Mouse (Mus musculus) MEL (cell line): ENCODE data around the gene Krtap7-1. TPM values are rescaled to one million over a fixed set of nuclear protein-coding genes. Genes with fewer than 3 reads are reported as not detected.

Experiments
- DNase-seq: peaks from one replicate; pipeline ENCODE4 v3.0.0; 2011; ENCODE audit warnings: low read depth, low spot score
- H3K27ac ChIP-seq: 2 replicates; pipeline ENCODE4 v1.5.1; 2012; ENCODE audit warnings: low read depth, mild to moderate bottlenecking, control low read depth, low read length, moderate library complexity; ENCODE audit not compliant: control insufficient read depth
- H3K27me3 ChIP-seq, 2 experiments: fragments of 150-350 bp in 1 of 2; sonication (generic) in 1 of 2; 2 replicates each; pipeline ENCODE4 v1.6.1; 2012; ENCODE audit warnings: low read length in 2 of 2, mild to moderate bottlenecking in 2 of 2, improper control_type of control experiment in 1 of 2, moderate library complexity in 1 of 2; ENCODE audit not compliant: insufficient read depth in 2 of 2, control insufficient read depth in 1 of 2
- H3K36me3 ChIP-seq, 2 experiments: 2 replicates each; pipeline ENCODE4 v1.6.1; 2012 to 2014; ENCODE audit warnings: low read length in 2 of 2, improper control_type of control experiment in 1 of 2, inconsistent platforms in 1 of 2, mild to moderate bottlenecking in 1 of 2; ENCODE audit not compliant: insufficient read depth in 2 of 2, control insufficient read depth in 1 of 2
- H3K4me1 ChIP-seq, 2 experiments: fragments of 150-350 bp in 1 of 2; sonication (generic) in 1 of 2; 2 replicates each; pipeline ENCODE4 v1.6.1; 2012; ENCODE audit warnings: low read length in 2 of 2, improper control_type of control experiment in 1 of 2, mild to moderate bottlenecking in 1 of 2; ENCODE audit not compliant: insufficient read depth in 2 of 2, control insufficient read depth in 1 of 2
- H3K4me3 ChIP-seq, 2 experiments: fragments of 150-350 bp in 1 of 2; sonication (generic) in 1 of 2; 2 replicates each; pipeline ENCODE4 v1.5.1; 2012; ENCODE audit warnings: low read depth in 2 of 2, low read length in 2 of 2, mild to moderate bottlenecking in 2 of 2, moderate library complexity in 2 of 2, control low read depth in 1 of 2, improper control_type of control experiment in 1 of 2; ENCODE audit not compliant: control insufficient read depth in 1 of 2, insufficient read depth in 1 of 2
- H3K79me2 ChIP-seq: 2 replicates; pipeline ENCODE4 v1.6.1; 2012; ENCODE audit warnings: mild to moderate bottlenecking, low read length, moderate library complexity; ENCODE audit not compliant: control insufficient read depth, poor library complexity, insufficient read depth
- H3K9ac ChIP-seq: 2 replicates; pipeline ENCODE4 v1.6.1; 2012; ENCODE audit warnings: low read depth, mild to moderate bottlenecking, control low read depth, low read length, moderate library complexity; ENCODE audit not compliant: control insufficient read depth, poor library complexity, severe bottlenecking
- H3K9me3 ChIP-seq: fragments of 150-350 bp; sonication (generic); replicated peaks from 2 replicates; pipeline ENCODE4 v1.6.1; 2012; ENCODE audit warnings: mild to moderate bottlenecking, low read length, improper control_type of control experiment, moderate library complexity; ENCODE audit not compliant: insufficient read depth
- BHLHE40 ChIP-seq: IDR thresholded peaks from 2 replicates; pipeline ENCODE4 v1.6.1; 2012; ENCODE audit warnings: low read depth, mild to moderate bottlenecking, inconsistent platforms, low read length, improper control_type of control experiment, borderline replicate concordance
- CHD1 ChIP-seq: IDR thresholded peaks from 2 replicates; pipeline ENCODE4 v1.6.1; 2012; ENCODE audit warnings: low read depth, mild to moderate bottlenecking, inconsistent platforms, low read length, improper control_type of control experiment
- CHD2 ChIP-seq: IDR thresholded peaks from 2 replicates; pipeline ENCODE4 v1.6.1; 2011; ENCODE audit warnings: low read length, improper control_type of control experiment
- E2F4 ChIP-seq: IDR thresholded peaks from 2 replicates; pipeline ENCODE4 v1.6.1; 2011; ENCODE audit warnings: low read depth, low read length, improper control_type of control experiment, borderline replicate concordance
- ELF1 ChIP-seq: IDR thresholded peaks from 2 replicates; pipeline ENCODE4 v1.6.1; 2014; ENCODE audit warnings: low read depth, mild to moderate bottlenecking, inconsistent platforms, low read length, improper control_type of control experiment, moderate library complexity
- EP300 ChIP-seq, 2 experiments: IDR thresholded peaks; 2 replicates each; pipeline ENCODE4 v1.6.1; 2011; ENCODE audit warnings: improper control_type of control experiment in 2 of 2, low read length in 2 of 2, low read depth in 1 of 2, mild to moderate bottlenecking in 1 of 2
- ETS1 ChIP-seq: IDR thresholded peaks from 2 replicates; pipeline ENCODE4 v1.6.1; 2012; ENCODE audit warnings: low read depth, mild to moderate bottlenecking, inconsistent platforms, low read length, improper control_type of control experiment, moderate library complexity
- GABPA ChIP-seq: IDR thresholded peaks from 2 replicates; pipeline ENCODE4 v1.6.1; 2012; ENCODE audit warnings: low read depth, mild to moderate bottlenecking, inconsistent platforms, low read length, improper control_type of control experiment, moderate library complexity
- HCFC1 ChIP-seq: IDR thresholded peaks from 2 replicates; pipeline ENCODE4 v1.6.1; 2012; ENCODE audit warnings: low read depth, mild to moderate bottlenecking, inconsistent platforms, low read length, improper control_type of control experiment, moderate library complexity
- JUND ChIP-seq: IDR thresholded peaks from 2 replicates; pipeline ENCODE4 v1.6.1; 2011; ENCODE audit warnings: low read depth, mild to moderate bottlenecking, improper control_type of control experiment, low read length
- MAX ChIP-seq: IDR thresholded peaks from 2 replicates; pipeline ENCODE4 v1.6.1; 2011; ENCODE audit warnings: low read length, improper control_type of control experiment
- MAZ ChIP-seq: IDR thresholded peaks from 2 replicates; pipeline ENCODE4 v1.6.1; 2012; ENCODE audit warnings: low read depth, mild to moderate bottlenecking, inconsistent platforms, low read length, improper control_type of control experiment
- MYB ChIP-seq: IDR thresholded peaks from 2 replicates; pipeline ENCODE4 v1.6.1; 2011; ENCODE audit warnings: mild to moderate bottlenecking, low read depth, low read length, improper control_type of control experiment
- NELFE ChIP-seq: IDR thresholded peaks from 2 replicates; pipeline ENCODE4 v1.6.1; 2011; ENCODE audit warnings: low read depth, low read length, improper control_type of control experiment
- POLR2A ChIP-seq, 2 experiments: IDR thresholded peaks; 2 replicates each; pipeline ENCODE4 v1.6.1; 2011 to 2012; ENCODE audit warnings: low read length in 2 of 2, mild to moderate bottlenecking in 2 of 2, control low read depth in 1 of 2, improper control_type of control experiment in 1 of 2, low read depth in 1 of 2, moderate library complexity in 1 of 2; ENCODE audit not compliant: control insufficient read depth in 1 of 2, insufficient read depth in 1 of 2, poor library complexity in 1 of 2
- POLR2AphosphoS5 ChIP-seq: IDR thresholded peaks from 2 replicates; pipeline ENCODE4 v1.6.1; 2012; ENCODE audit warnings: low read depth, borderline replicate concordance, mild to moderate bottlenecking, inconsistent platforms, low read length, moderate library complexity, mixed read lengths
- SIN3A ChIP-seq: IDR thresholded peaks from 2 replicates; pipeline ENCODE4 v1.6.1; 2012; ENCODE audit warnings: low read length, improper control_type of control experiment, inconsistent platforms
- SMC3 ChIP-seq: IDR thresholded peaks from 2 replicates; pipeline ENCODE4 v1.6.1; 2011; ENCODE audit warnings: low read depth, low read length, improper control_type of control experiment
- TAL1 ChIP-seq: IDR thresholded peaks from 2 replicates; pipeline ENCODE4 v1.6.1; 2012; ENCODE audit warnings: mild to moderate bottlenecking, inconsistent platforms, low read length, moderate library complexity, mixed read lengths
- TBP ChIP-seq: IDR thresholded peaks from 2 replicates; pipeline ENCODE4 v1.8.0; 2011; ENCODE audit warnings: low read depth, low read length, improper control_type of control experiment
- USF1 ChIP-seq: IDR thresholded peaks from 2 replicates; pipeline ENCODE4 v1.6.1; 2014; ENCODE audit warnings: low read depth, mild to moderate bottlenecking, inconsistent platforms, low read length, improper control_type of control experiment, moderate library complexity
- USF2 ChIP-seq, 2 experiments: IDR thresholded peaks; 2 replicates each; pipeline ENCODE4 v1.6.1; 2011 to 2012; ENCODE audit warnings: improper control_type of control experiment in 2 of 2, low read length in 2 of 2, borderline replicate concordance in 1 of 2, inconsistent platforms in 1 of 2, low read depth in 1 of 2, mild to moderate bottlenecking in 1 of 2; ENCODE audit not compliant: insufficient read depth in 1 of 2
- ZKSCAN1 ChIP-seq: IDR thresholded peaks from 2 replicates; pipeline ENCODE4 v1.6.1; 2012; ENCODE audit warnings: low read depth, mild to moderate bottlenecking, inconsistent platforms, low read length, improper control_type of control experiment, moderate library complexity
- ZMIZ1 ChIP-seq: IDR thresholded peaks from 2 replicates; pipeline ENCODE4 v1.6.1; 2012; ENCODE audit warnings: low read depth, mild to moderate bottlenecking, inconsistent platforms, low read length, improper control_type of control experiment, moderate library complexity
- polyA plus RNA-seq, 2 experiments: library from polyadenylated mRNA; stranded (reverse) in 1 of 2; unstranded in 1 of 2; fragments of >175 nt in 1 of 2; fragments of >200 nt in 1 of 2; gene quantifications; 2 replicates each; pipeline versions ENCODE4 v1.2.1 to v1.2.4; 2012; ENCODE audit warnings: low replicate concordance in 2 of 2, low read depth in 1 of 2; ENCODE audit not compliant: insufficient read length in 2 of 2, insufficient read depth in 1 of 2, missing spikeins in 1 of 2
- total RNA-seq: library from RNA; depleted of rRNA; stranded (reverse); fragments of 300-350 nt; gene quantifications from 2 replicates; pipeline ENCODE4 v1.2.3, GENCODE M21; 2012

Gene Krtap7-1
- total and polyA plus RNA-seq, 3 experiments = not detected

DNA sequence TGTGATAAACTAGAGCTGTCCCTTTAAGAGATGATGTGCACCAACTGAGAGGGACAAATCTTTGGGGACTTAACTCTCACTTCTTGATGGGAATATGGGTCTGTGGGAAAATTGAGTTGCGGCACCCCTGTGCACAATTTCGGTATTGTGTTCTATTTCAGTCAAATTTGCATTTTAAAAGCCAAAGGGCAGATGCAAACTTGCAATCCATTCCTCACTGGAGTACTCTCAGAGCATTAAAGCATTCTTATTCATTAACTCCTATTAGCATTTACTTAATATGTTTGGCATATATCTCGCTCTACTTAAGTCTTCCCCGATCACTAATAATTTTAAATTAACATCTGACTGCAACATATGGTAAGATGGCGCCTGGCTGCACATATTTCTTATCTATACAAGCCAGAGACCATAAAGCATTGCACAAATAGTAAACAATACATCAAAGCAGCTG, 29.9 kb upstream of the Krtap7-1 start:
- H3K4me1 ChIP-seq = no peaks in the 10 kb centered on the region
- no peaks in the 10 kb centered on the region for H3K27me3 ChIP-seq
- H3K9ac ChIP-seq = no peak overlapping the region
- TF ChIP-seq CHD1 (no peak), POLR2A (IDR thresholded peaks at IDR 0.05; ENCODE audit: control insufficient read depth in 1 of 2, insufficient read depth in 1 of 2, low read depth in 1 of 2, low read length in 2 of 2, poor library complexity in 1 of 2) (no peak), TAL1 (no peak), BHLHE40 (no peak)
- no peak for DNase-seq
- H3K27ac ChIP-seq = no peak overlapping the region
- no peaks in the 10 kb centered on the region for H3K79me2 ChIP-seq
- no peaks in the 10 kb centered on the region for H3K9me3 ChIP-seq
- no peak overlapping the region for H3K4me3 ChIP-seq
- H3K36me3 ChIP-seq = no peaks in the 10 kb centered on the region

- no peak overlapping the region for H3K27ac ChIP-seq
- H3K27me3 ChIP-seq = no peaks in the 10 kb centered on the region
- H3K9ac ChIP-seq = no peak overlapping the region
- no peaks in the 10 kb centered on the region for H3K9me3 ChIP-seq
- TF ChIP-seq MAZ (no peak), ELF1 (no peak), NELFE (no peak), HCFC1 (no peak), POLR2A (IDR thresholded peaks at IDR 0.05; ENCODE audit: control insufficient read depth in 1 of 2, insufficient read depth in 1 of 2, low read depth in 1 of 2, low read length in 2 of 2, poor library complexity in 1 of 2) (no peak), POLR2AphosphoS5 (no peak), CHD2 (no peak), TBP (no peak), ZKSCAN1 (no peak), TAL1 (no peak), ZMIZ1 (no peak), SMC3 (no peak)
- no peak for DNase-seq
- no peaks in the 10 kb centered on the region for H3K4me1 ChIP-seq
- no peaks in the 10 kb centered on the region for H3K36me3 ChIP-seq
- H3K79me2 ChIP-seq = no peaks in the 10 kb centered on the region
- H3K4me3 ChIP-seq = no peak overlapping the region
Measured at GRCm38 (mm10) chr16:89537349-89537748, 29.2 kb upstream of the Krtap7-1 start.

GRCm38 (mm10) chr16:89530547-89530946, 22.4 kb upstream of the Krtap7-1 start:
- H3K79me2 ChIP-seq = no peaks in the 10 kb centered on the region
- no peak overlapping the region for H3K4me3 ChIP-seq
- TF ChIP-seq ETS1 = no peak
- no peak for TF ChIP-seq MYB
- TF ChIP-seq ZMIZ1 = no peak
- TF ChIP-seq CHD2 = no peak
- TF ChIP-seq POLR2A (IDR thresholded peaks at IDR 0.05; ENCODE audit: control insufficient read depth in 1 of 2, insufficient read depth in 1 of 2, low read depth in 1 of 2, low read length in 2 of 2, poor library complexity in 1 of 2) = no peak
- TF ChIP-seq USF1 = no peak
- no peak for TF ChIP-seq USF2 (IDR thresholded peaks at IDR 0.05; ENCODE audit: borderline replicate concordance in 1 of 2, insufficient read depth in 1 of 2, low read depth in 1 of 2, low read length in 2 of 2)
- TF ChIP-seq MAX = no peak
- TF ChIP-seq GABPA = no peak
- no peak for TF ChIP-seq CHD1
- TF ChIP-seq JUND = no peak
- no peak for TF ChIP-seq HCFC1
- TF ChIP-seq SIN3A = no peak
- no peak for TF ChIP-seq POLR2AphosphoS5
- TF ChIP-seq E2F4 = no peak
- no peak for TF ChIP-seq EP300 (IDR thresholded peaks at IDR 0.05; ENCODE audit: low read depth in 1 of 2, low read length in 2 of 2)
- TF ChIP-seq, all 39 proteins: peak for 0
- Histone ChIP-seq H3K27me3 (no peaks in the 10 kb centered on the region), H3K36me3 (no peaks in the 10 kb centered on the region), H3K4me1 (no peaks in the 10 kb centered on the region), H3K9ac (no peak overlapping the region), H3K27ac (no peak overlapping the region), H3K9me3 (no peaks in the 10 kb centered on the region)
- no peak for DNase-seq
